Mouse (Mus musculus) effector memory CD4-positive, alpha-beta T cell, adult 7 months (primary cell): ENCODE data around the gene Vmn1r67. TPM values are rescaled to one million over a fixed set of nuclear protein-coding genes. Genes with fewer than 3 reads are reported as not detected.

Experiments used
- polyA plus RNA-seq: library from polyadenylated mRNA; unstranded; fragments of 100-300 nt; shearing (Covaris generic); gene quantifications from one replicate; pipeline ENCODE4 v1.2.1, GENCODE M21; 2017

Vmn1r67 gene
- 0.16 TPM for polyA plus RNA-seq

DNA sequence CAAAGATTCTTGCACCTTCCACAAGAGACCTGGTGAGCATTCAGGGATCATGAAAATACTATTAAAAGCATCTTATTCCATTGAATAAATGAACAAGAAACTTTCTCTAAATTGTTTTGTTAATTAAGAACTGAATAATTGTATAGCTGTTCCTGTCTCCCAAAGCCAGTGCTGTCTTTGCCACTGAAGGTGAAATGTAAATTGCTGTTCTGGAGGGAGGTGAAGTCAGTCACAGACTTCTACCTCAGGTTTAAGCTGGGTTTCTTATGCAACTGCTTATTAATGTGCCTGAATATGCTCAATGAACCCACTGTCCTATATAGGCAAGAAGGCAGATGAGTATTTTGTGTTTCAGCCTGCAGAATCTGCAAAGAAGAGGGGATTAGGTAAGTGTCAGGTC is at the start of gene Vmn1r67:
Vmn1r67 (plus strand) TSS at position 301 of the 400 bp plus-strand sequence.

GRCm38 (mm10) chr7:10494786-10495521 is 51.8 kb downstream of the Vmn1r67 start, which contains the start of gene Zik1:
Gene Zik1, minus strand, starts transcription at chr7:10495394.

Other genes with a start within 250 kb of the Vmn1r67 start
- gene Vmn1r66, start 165.3 kb upstream of the Vmn1r67 start, polyA plus RNA-seq: not detected
- 0.79 TPM for gene Zik1, start 52.1 kb downstream of the Vmn1r67 start, polyA plus RNA-seq
- gene Vmn1r68, start 115.2 kb downstream of the Vmn1r67 start, polyA plus RNA-seq: 0.83 TPM
- not detected for gene Vmn1r69, start 170.3 kb downstream of the Vmn1r67 start, polyA plus RNA-seq
- gene Vmn1r70, start 188.2 kb downstream of the Vmn1r67 start, polyA plus RNA-seq: 0.10 TPM
- 0.66 TPM for gene Nlrp4b, start 244.5 kb downstream of the Vmn1r67 start, polyA plus RNA-seq